Mouse (Mus musculus) heart, postnatal 0 days (tissue): ENCODE measurements around the gene Ybey. TPM values are rescaled to one million over a fixed set of nuclear protein-coding genes. Genes with fewer than 3 reads are reported as not detected.

Experiments used
- ATAC-seq: fragments of 200-750 bp; cut with Nextera tagmentation; 2 replicates; pipeline ENCODE4 v1.8.0; 2017; ENCODE audit warnings: low read depth, moderate number of reproducible peaks, moderate library complexity; ENCODE audit not compliant: insufficient read depth
- DNase-seq: peaks from one replicate; pipeline ENCODE4 v3.0.0-alpha.2; 2016; ENCODE audit warnings: low spot score
- H3K27ac ChIP-seq: fragments of 300-500 bp; sonication (generic); 2 replicates; pipeline ENCODE4 v1.5.1; 2014; ENCODE audit warnings: low read depth, mild to moderate bottlenecking
- H3K27me3 ChIP-seq: fragments of 300-500 bp; sonication (generic); 2 replicates; pipeline ENCODE4 v1.6.1; 2014; ENCODE audit warnings: low read length, mixed read lengths; ENCODE audit not compliant: control insufficient read depth, insufficient read depth
- H3K36me3 ChIP-seq: fragments of 300-500 bp; sonication (generic); replicated peaks from 2 replicates; pipeline ENCODE4 v1.6.1; 2014; ENCODE audit warnings: low read length, mixed read lengths; ENCODE audit not compliant: control insufficient read depth, insufficient read depth
- H3K4me1 ChIP-seq: fragments of 300-500 bp; sonication (generic); 2 replicates; pipeline ENCODE4 v1.6.1; 2014; ENCODE audit warnings: antibody characterized with exemption; ENCODE audit not compliant: control insufficient read depth, insufficient read depth
- H3K4me2 ChIP-seq: fragments of 300-500 bp; sonication (generic); 2 replicates; pipeline ENCODE4 v1.6.1; 2014; ENCODE audit warnings: low read depth, mild to moderate bottlenecking, low read length, moderate library complexity
- H3K4me3 ChIP-seq: fragments of 300-500 bp; sonication (generic); 2 replicates; pipeline ENCODE4 v1.5.1; 2014; ENCODE audit warnings: low read depth, low read length
- H3K9ac ChIP-seq: fragments of 300-500 bp; sonication (generic); replicated peaks from 2 replicates; pipeline ENCODE4 v1.6.1; 2014; ENCODE audit warnings: low read depth, low read length, mixed read lengths
- H3K9me3 ChIP-seq: fragments of 300-500 bp; sonication (generic); replicated peaks from 2 replicates; pipeline ENCODE4 v1.6.1; 2016; ENCODE audit warnings: low read length; ENCODE audit not compliant: control insufficient read depth
- CTCF ChIP-seq: IDR thresholded peaks from 2 replicates; pipeline ENCODE4 v1.5.1; 2016; ENCODE audit warnings: antibody characterized with exemption, control low read depth, low read depth
- EP300 ChIP-seq: IDR thresholded peaks from 2 replicates; pipeline ENCODE4 v1.6.1; 2016; ENCODE audit warnings: antibody characterized with exemption, low read depth
- WGBS: fragments of 180-500 bp; shearing (Covaris S2); extraction: QIAGEN DNeasy Blood & Tissue Kit; methylation state at CpG from one replicate; pipeline ENCODE4 v1.1.7; 2014; 5-methylcytosine and 5-hydroxymethylcytosine counted together
- polyA plus RNA-seq: library from polyadenylated mRNA; unstranded; fragments of >200 nt; fragmentation: Nextera tagmentation; extraction: Ambion mirVana; gene quantifications from 2 replicates; pipeline ENCODE4 v1.2.1, GENCODE M21; 2015
- total RNA-seq: library from RNA; depleted of rRNA; stranded (reverse); fragments of >200 nt; gene quantifications from 2 replicates; pipeline ENCODE4 v1.2.3, GENCODE M21; 2014; ENCODE audit warnings: low replicate concordance; rRNA removed

Ybey gene
- total and polyA plus RNA-seq, 2 experiments from 2014 or later: 4.5 to 6.3 TPM

DNA sequence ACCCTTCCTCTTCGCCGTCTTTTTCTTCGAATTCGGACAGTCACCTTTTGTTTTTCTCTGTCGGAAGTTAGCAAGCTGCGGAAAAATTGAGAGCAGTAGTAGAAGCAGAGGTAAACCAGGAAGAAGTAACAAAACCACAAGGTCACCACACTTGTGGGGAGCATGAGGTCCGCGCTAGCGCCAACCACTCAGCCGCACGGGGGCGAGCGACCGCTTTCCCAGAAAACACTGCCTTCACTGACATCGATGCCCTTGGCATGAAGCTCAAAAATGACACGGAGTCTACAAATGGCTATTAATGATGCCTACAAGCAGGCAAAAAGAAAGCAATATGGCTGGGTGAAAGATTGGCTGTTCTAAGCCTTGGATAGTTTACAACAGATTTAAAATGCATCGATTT lies 28.6 kb downstream of the Ybey start, which contains the start of gene AC141477.1:
Gene AC141477.1 (minus strand): TSS at position 164 of the 400 bp plus-strand sequence.
- no peak within 1 kb of the TSS for H3K27ac ChIP-seq
- no peak within 1 kb of the TSS for H3K9ac ChIP-seq
- no peak for ATAC-seq

DNA sequence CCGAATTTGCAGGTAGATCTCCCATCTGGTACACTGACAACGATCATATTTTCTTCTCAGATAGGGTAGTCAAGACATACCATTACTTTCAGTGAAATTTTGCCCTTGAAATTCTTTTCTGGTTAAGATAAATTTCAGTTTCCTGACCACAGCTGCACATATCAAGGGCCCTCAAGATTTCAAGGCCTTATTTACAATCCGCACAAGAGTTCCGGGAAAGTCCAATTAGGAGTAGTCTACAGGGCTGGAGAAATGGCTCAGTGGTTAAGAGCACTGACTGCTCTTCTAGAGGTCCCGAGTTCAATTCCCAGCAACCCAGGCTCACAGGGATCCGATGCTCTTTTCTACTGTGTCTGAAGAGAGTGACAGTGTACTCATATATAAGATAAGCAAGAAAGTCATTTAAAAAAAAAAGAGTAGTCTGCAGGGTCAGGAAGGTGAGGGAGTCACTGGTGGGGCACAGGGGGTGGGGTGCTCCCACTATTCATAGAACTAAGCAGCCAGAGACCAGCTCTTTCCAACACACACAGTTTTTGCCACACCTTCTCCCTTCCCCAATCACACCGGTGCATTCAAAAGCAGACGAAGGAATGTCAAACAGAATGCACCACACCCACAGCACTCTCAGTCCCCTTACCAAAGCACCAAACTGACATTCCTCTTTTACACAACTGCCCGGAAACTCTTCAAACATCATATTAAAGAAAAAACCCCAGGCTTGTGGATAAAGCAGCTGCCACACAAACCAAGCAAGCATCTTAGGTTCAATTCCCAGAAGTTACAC lies 29.6 kb downstream of the Ybey start:
- H3K27me3 ChIP-seq: no peaks in the 10 kb centered on the region
- no peak overlapping the region for H3K4me2 ChIP-seq
- ATAC-seq: no peak
- no peak overlapping the region for H3K27ac ChIP-seq
- H3K4me3 ChIP-seq: no peak overlapping the region
- H3K4me1 ChIP-seq: peaks cover 21% of the 10 kb centered on the region
- no peak overlapping the region for H3K9ac ChIP-seq
- no peak for TF ChIP-seq CTCF
- no peak for TF ChIP-seq EP300
- H3K36me3 ChIP-seq: peaks cover 56% of the 10 kb centered on the region
- DNase-seq: no peak
- no peaks in the 10 kb centered on the region for H3K9me3 ChIP-seq
- 85% methylated on average over 9 of the region's 9 CpGs for WGBS

More for the DNA sequence above, 28.6 kb downstream of the Ybey start, which contains the start of gene AC141477.1:
- Histone ChIP-seq H3K36me3 (peaks cover 46% of the 10 kb centered on the region), H3K4me3 (no peak within 1 kb of the TSS), H3K27me3 (no peaks in the 10 kb centered on the region), H3K9me3 (no peaks in the 10 kb centered on the region), H3K4me1 (peaks cover 21% of the 10 kb centered on the region), H3K4me2 (peak within 1 kb of the TSS; percentile 89; the same call in 1 of the 2 replicates)
- no peak for DNase-seq
- WGBS: 93% methylated on average over 17 of the region's 17 CpGs
- TF ChIP-seq EP300: no peak
- TF ChIP-seq CTCF: no peak

DNA sequence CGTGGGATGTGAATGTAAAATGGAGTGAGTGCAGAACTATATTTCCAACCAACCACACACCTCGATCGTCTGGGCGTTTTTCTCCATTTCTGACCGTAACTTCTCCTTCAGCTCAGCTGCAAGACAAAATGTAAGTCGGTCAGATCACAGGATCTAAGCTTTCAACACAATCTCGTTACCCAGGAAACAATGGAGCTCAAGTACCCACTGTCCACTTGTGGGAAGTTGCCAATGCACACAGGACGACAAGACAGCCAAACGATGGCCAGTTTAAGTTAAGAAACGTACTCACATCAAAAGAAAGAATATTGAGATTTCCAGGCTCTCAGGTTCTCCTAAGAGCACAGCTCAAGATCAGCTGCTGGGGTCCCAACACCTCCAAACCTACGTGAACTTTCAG lies 35.0 kb downstream of the Ybey start:
- Histone ChIP-seq H3K36me3 (peaks cover 97% of the 10 kb centered on the region), H3K4me2 (no peak overlapping the region), H3K9ac (no peak overlapping the region), H3K9me3 (no peaks in the 10 kb centered on the region), H3K4me3 (no peak overlapping the region), H3K4me1 (no peaks in the 10 kb centered on the region), H3K27me3 (no peaks in the 10 kb centered on the region), H3K27ac (no peak overlapping the region)
- WGBS: 90% methylated on average over 11 of the region's 11 CpGs
- TF ChIP-seq CTCF (no peak), EP300 (no peak)
- DNase-seq (no peak), ATAC-seq (no peak)

DNA sequence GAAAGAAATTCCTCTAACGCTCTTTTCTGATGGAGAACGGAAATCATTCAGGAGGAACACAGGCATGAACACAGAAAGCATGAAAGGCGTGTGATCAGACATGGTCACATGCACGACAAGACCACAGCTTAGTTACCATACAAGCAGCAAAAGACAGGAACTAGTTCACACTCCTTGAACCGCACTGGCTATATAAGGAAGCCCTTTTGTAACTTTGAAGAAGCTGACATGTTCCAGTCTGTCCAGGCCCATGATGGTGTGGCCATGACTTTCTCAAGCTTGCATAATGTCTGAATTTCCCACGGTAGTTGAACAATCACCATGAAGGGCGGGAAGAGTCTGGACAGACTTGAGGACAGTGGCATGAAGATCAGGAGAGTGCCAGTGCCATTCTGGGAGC lies 43.2 kb downstream of the Ybey start:
- H3K27me3 ChIP-seq: no peaks in the 10 kb centered on the region

DNA sequence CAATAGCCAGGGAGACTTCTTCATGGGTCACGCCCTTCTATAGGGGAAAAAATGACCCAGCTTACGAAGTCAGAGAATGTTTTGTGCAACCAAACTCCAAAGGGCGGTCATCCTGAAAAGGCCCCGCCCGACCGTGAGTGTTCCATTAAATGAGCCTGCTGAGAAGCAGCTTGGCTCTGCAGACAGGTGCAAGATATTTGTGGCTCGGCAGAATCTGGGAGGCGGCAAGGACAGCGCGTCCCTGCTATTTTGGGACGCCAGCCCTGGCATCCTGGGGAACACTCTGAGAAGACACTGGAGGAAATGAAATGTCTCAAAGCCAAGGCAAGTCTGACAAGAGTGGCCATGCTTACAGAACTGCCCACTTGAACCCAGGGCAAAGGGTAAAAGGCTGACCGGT lies 52.1 kb downstream of the Ybey start:
- H3K27ac ChIP-seq: peak overlapping the region; percentile 97
- no peaks in the 10 kb centered on the region for H3K9me3 ChIP-seq
- no peaks in the 10 kb centered on the region for H3K4me1 ChIP-seq
- H3K36me3 ChIP-seq: peaks cover 73% of the 10 kb centered on the region
- DNase-seq: peak; percentile 63
- H3K9ac ChIP-seq: no peak overlapping the region
- peak; percentile 88 for ATAC-seq
- WGBS: 54% methylated on average over 12 of the region's 12 CpGs
- TF ChIP-seq CTCF (no peak), EP300 (peak; percentile 72)
- H3K4me2 ChIP-seq: no peak overlapping the region
- H3K27me3 ChIP-seq: no peaks in the 10 kb centered on the region
- no peak overlapping the region for H3K4me3 ChIP-seq

More for the DNA sequence above, 43.2 kb downstream of the Ybey start:
- DNase-seq (no peak), ATAC-seq (no peak)
- peaks cover 89% of the 10 kb centered on the region for H3K36me3 ChIP-seq
- no peaks in the 10 kb centered on the region for H3K9me3 ChIP-seq
- H3K4me3 ChIP-seq: no peak overlapping the region
- TF ChIP-seq EP300 (no peak), CTCF (no peak)
- H3K9ac ChIP-seq: no peak overlapping the region
- H3K27ac ChIP-seq: no peak overlapping the region
- H3K4me2 ChIP-seq: no peak overlapping the region
- 92% methylated on average over 7 of the region's 7 CpGs for WGBS
- no peaks in the 10 kb centered on the region for H3K4me1 ChIP-seq

Other genes with a start within 250 kb of the Ybey start
- 24.2 and 27.7 TPM in 2 replicates for gene Prmt2, start 231.2 kb downstream of the Ybey start, total RNA-seq
- 31.7 and 36.2 TPM in 2 replicates for gene Prmt2, start 231.2 kb downstream of the Ybey start, polyA plus RNA-seq
- 0.89 TPM in 1 of 2 replicates, not detected in the other for gene S100b, start 215.3 kb downstream of the Ybey start, total RNA-seq
- gene S100b, start 215.3 kb downstream of the Ybey start, polyA plus RNA-seq: 0.70 and 0.86 TPM in 2 replicates
- 23.8 and 47.4 TPM in 2 replicates for gene Dip2a, start 123.8 kb downstream of the Ybey start, total RNA-seq
- 4.3 and 5.7 TPM in 2 replicates for gene Dip2a, start 123.8 kb downstream of the Ybey start, polyA plus RNA-seq
- gene AC141477.1, start 28.7 kb downstream of the Ybey start, total RNA-seq: not detected in 2 replicates
- gene AC141477.1, start 28.7 kb downstream of the Ybey start, polyA plus RNA-seq: 1.6 TPM in 1 of 2 replicates, not detected in the other
- gene Pcnt, start 26.3 kb downstream of the Ybey start, total RNA-seq: 17.6 and 39.4 TPM in 2 replicates
- gene Pcnt, start 26.3 kb downstream of the Ybey start, polyA plus RNA-seq: 9.0 and 9.5 TPM in 2 replicates
- not detected in 2 replicates for gene 2610028H24Rik, start 20.0 kb downstream of the Ybey start, total RNA-seq
- 0.47 TPM in 1 of 2 replicates, not detected in the other for gene 2610028H24Rik, start 20.0 kb downstream of the Ybey start, polyA plus RNA-seq
- gene Mcm3ap, start 187 bp downstream of the Ybey start, total RNA-seq: 42.0 and 58.6 TPM in 2 replicates
- 28.6 and 30.9 TPM in 2 replicates for gene Mcm3ap, start 187 bp downstream of the Ybey start, polyA plus RNA-seq
- 4.9 and 9.0 TPM in 2 replicates for gene Lss, start 62.5 kb upstream of the Ybey start, total RNA-seq
- gene Lss, start 62.5 kb upstream of the Ybey start, polyA plus RNA-seq: 5.7 and 7.8 TPM in 2 replicates
- gene Spatc1l, start 93.2 kb upstream of the Ybey start, total RNA-seq: not detected in 2 replicates
- not detected in 2 replicates for gene Spatc1l, start 93.2 kb upstream of the Ybey start, polyA plus RNA-seq
- gene Ftcd, start 106.5 kb upstream of the Ybey start, total RNA-seq: 3.5 and 5.8 TPM in 2 replicates
- 4.5 and 5.6 TPM in 2 replicates for gene Ftcd, start 106.5 kb upstream of the Ybey start, polyA plus RNA-seq
- gene Col6a2, start 154.5 kb upstream of the Ybey start, total RNA-seq: 133 and 156 TPM in 2 replicates
- 67.6 and 72.4 TPM in 2 replicates for gene Col6a2, start 154.5 kb upstream of the Ybey start, polyA plus RNA-seq